35 mouse cellular contexts compared by ENCODE assay signal in genomic region chr6:20598783-20599182, GRCm38 (mm10).
A peak's percentile ranks its signal among the peaks of the same experiment; 100 is the strongest.
DNase-seq lines count a peak whose midpoint lies in the region; ATAC-seq and TF ChIP-seq lines count a peak whose summit lies in the region.
"Had no signal": no experiment of that assay in that cellular context is flagged by ENCODE, and none has a peak within 500 bp of the region (broad histone marks: within the 10 kb centered on the region; RNA-seq: fewer than 3 reads in every experiment).

No protein-coding gene starts in this region.

- no peaks in the 10 kb centered on the region for H3K4me1 ChIP-seq in heart, embryonic 11.5 days (ENCODE audit: control insufficient read depth, insufficient read depth, low read length)
- no peaks in the 10 kb centered on the region for H3K4me1 ChIP-seq in midbrain, embryonic 13.5 days (replicated peaks)
- no peaks in the 10 kb centered on the region for H3K4me1 ChIP-seq in midbrain, postnatal 0 days (ENCODE audit: insufficient read depth, low read length)
- H3K4me1 ChIP-seq in forebrain, embryonic 15.5 days, result no peaks in the 10 kb centered on the region
- H3K4me1 ChIP-seq: embryonic facial prominence, embryonic 12.5 days; heart, embryonic 10.5 days; kidney, embryonic 15.5 days; limb, embryonic 15.5 days; liver, embryonic 13.5 days; megakaryocyte, embryonic 14.5 days; neural tube, embryonic 15.5 days had no signal

- no peak overlapping the region for H3K4me2 ChIP-seq in heart, embryonic 11.5 days
- H3K4me2 ChIP-seq in midbrain, embryonic 13.5 days (replicated peaks), result no peak overlapping the region
- no peak overlapping the region for H3K4me2 ChIP-seq in midbrain, postnatal 0 days (ENCODE audit: low read depth, low read length, poor library complexity, severe bottlenecking)
- H3K4me2 ChIP-seq in forebrain, embryonic 15.5 days (replicated peaks), result no peak overlapping the region
- H3K4me2 ChIP-seq: embryonic facial prominence, embryonic 12.5 days; kidney, embryonic 15.5 days; limb, embryonic 15.5 days; liver, embryonic 13.5 days; neural tube, embryonic 15.5 days had no signal

- no peak overlapping the region for H3K27ac ChIP-seq in heart, embryonic 11.5 days (ENCODE audit: low read depth, low read length)
- no peak overlapping the region for H3K27ac ChIP-seq in midbrain, embryonic 13.5 days
- H3K27ac ChIP-seq in midbrain, postnatal 0 days (ENCODE audit: low read depth, low read length), result no peak overlapping the region
- no peak overlapping the region for H3K27ac ChIP-seq in forebrain, embryonic 15.5 days (replicated peaks)
- H3K27ac ChIP-seq: embryonic facial prominence, embryonic 12.5 days; heart, embryonic 10.5 days; kidney, embryonic 15.5 days; layer of hippocampus, adult 2 months; left cerebral cortex, adult 2 months; limb, embryonic 15.5 days; liver, embryonic 13.5 days; neural tube, embryonic 15.5 days; stomach, postnatal 0 days had no signal

- 93% methylated on average over 1 of the region's 1 CpGs for WGBS in heart, embryonic 11.5 days (ENCODE audit: insufficient replicate concordance)
- 59% methylated on average over 1 of the region's 1 CpGs for WGBS in midbrain, embryonic 13.5 days
- WGBS in midbrain, postnatal 0 days, result 47% methylated on average over 1 of the region's 1 CpGs
- 17% methylated on average over 1 of the region's 1 CpGs for WGBS in forebrain, embryonic 15.5 days

- no peak for ATAC-seq in heart, embryonic 11.5 days (replicated peaks; ENCODE audit: insufficient number of reproducible peaks, low FRiP score, low TSS enrichment)
- ATAC-seq in midbrain, embryonic 13.5 days, result peak; percentile 76; the same call in 1 of the 2 replicates
- ATAC-seq in midbrain, postnatal 0 days (ENCODE audit: low FRiP score), result no peak
- ATAC-seq in forebrain, embryonic 15.5 days (replicated peaks), result peak; percentile 81
- ATAC-seq: hindbrain, embryonic 16.5 days; lung, postnatal 0 days; Patski had no signal

- no peaks in the 10 kb centered on the region for H3K9me3 ChIP-seq in heart, embryonic 11.5 days (replicated peaks; ENCODE audit: control insufficient read depth, low read length)
- no peaks in the 10 kb centered on the region for H3K9me3 ChIP-seq in midbrain, embryonic 13.5 days
- no peaks in the 10 kb centered on the region for H3K9me3 ChIP-seq in midbrain, postnatal 0 days (ENCODE audit: low read length)
- no peaks in the 10 kb centered on the region for H3K9me3 ChIP-seq in forebrain, embryonic 15.5 days
- H3K9me3 ChIP-seq: embryonic facial prominence, embryonic 12.5 days; G1E; heart, embryonic 10.5 days; kidney, embryonic 15.5 days; limb, embryonic 15.5 days; liver, embryonic 13.5 days; megakaryocyte, embryonic 14.5 days; neural tube, embryonic 15.5 days had no signal

- peak; percentile 49 for DNase-seq in heart, adult 11 months
- no peak for DNase-seq in midbrain, postnatal 0 days (ENCODE audit: low spot score)
- peak; percentile 75 for DNase-seq in brain, embryonic 14.5 days (ENCODE audit: low read depth)
- no peak for DNase-seq in frontal cortex, postnatal 36 days (ENCODE audit: low spot score in 2 of 2)
- DNase-seq: adrenal gland, postnatal 10 days; cerebellum, adult 11 months; cerebellum, adult 9-10 months; cerebellum, postnatal 36 days; gastrocnemius, postnatal 10 days; heart, postnatal 36 days; kidney, adult 18-20 months; kidney, postnatal 25 days; liver, embryonic 13.5 days; lung, adult 18-20 months; lung, postnatal 4 days; right cerebral cortex, adult 18-20 months; right cerebral cortex, postnatal 4 days; thymus, adult 18-20 months; thymus, postnatal 25 days had no signal

- TF ChIP-seq POLR2A in brain, embryonic 14.5 days (IDR thresholded peaks at IDR 0.05; ENCODE audit: borderline replicate concordance, extremely low read depth, insufficient read depth, insufficient read length, poor library complexity, severe bottlenecking), result no peak

- no peak overlapping the region for H3K4me3 ChIP-seq in heart, embryonic 11.5 days (ENCODE audit: low read depth, low read length)
- no peak overlapping the region for H3K4me3 ChIP-seq in midbrain, embryonic 13.5 days (replicated peaks)
- no peak overlapping the region for H3K4me3 ChIP-seq in midbrain, postnatal 0 days (ENCODE audit: low read depth, low read length)
- H3K4me3 ChIP-seq in forebrain, embryonic 15.5 days, result no peak overlapping the region
- H3K4me3 ChIP-seq: embryonic facial prominence, embryonic 12.5 days; heart, embryonic 10.5 days; kidney, embryonic 15.5 days; layer of hippocampus, adult 2 months; left cerebral cortex, adult 2 months; limb, embryonic 15.5 days; liver, embryonic 13.5 days; megakaryocyte, embryonic 14.5 days; neural tube, embryonic 15.5 days had no signal

- H3K36me3 ChIP-seq in heart, embryonic 11.5 days (ENCODE audit: control insufficient read depth, insufficient read depth, low read length), result no peaks in the 10 kb centered on the region
- H3K36me3 ChIP-seq in midbrain, embryonic 13.5 days, result no peaks in the 10 kb centered on the region
- H3K36me3 ChIP-seq in midbrain, postnatal 0 days (ENCODE audit: insufficient read depth, low read length), result no peaks in the 10 kb centered on the region
- no peaks in the 10 kb centered on the region for H3K36me3 ChIP-seq in forebrain, embryonic 15.5 days
- H3K36me3 ChIP-seq: embryonic facial prominence, embryonic 12.5 days; G1E; heart, embryonic 10.5 days; kidney, embryonic 15.5 days; limb, embryonic 15.5 days; liver, embryonic 13.5 days; neural tube, embryonic 15.5 days had no signal

- no peak overlapping the region for H3K9ac ChIP-seq in heart, embryonic 11.5 days (ENCODE audit: low read depth, low read length)
- no peak overlapping the region for H3K9ac ChIP-seq in midbrain, embryonic 13.5 days (replicated peaks)
- no peak overlapping the region for H3K9ac ChIP-seq in midbrain, postnatal 0 days (replicated peaks; ENCODE audit: low read length, poor library complexity, severe bottlenecking)
- no peak overlapping the region for H3K9ac ChIP-seq in forebrain, embryonic 15.5 days (replicated peaks)
- H3K9ac ChIP-seq: embryonic facial prominence, embryonic 12.5 days; kidney, embryonic 15.5 days; limb, embryonic 15.5 days; liver, embryonic 13.5 days; neural tube, embryonic 15.5 days had no signal

- H3K27me3 ChIP-seq in heart, embryonic 11.5 days (ENCODE audit: control insufficient read depth, insufficient read depth, low read length), result no peaks in the 10 kb centered on the region
- no peaks in the 10 kb centered on the region for H3K27me3 ChIP-seq in midbrain, embryonic 13.5 days
- no peaks in the 10 kb centered on the region for H3K27me3 ChIP-seq in midbrain, postnatal 0 days (ENCODE audit: insufficient read depth, low read length)
- H3K27me3 ChIP-seq in forebrain, embryonic 15.5 days, result no peaks in the 10 kb centered on the region
- H3K27me3 ChIP-seq: embryonic facial prominence, embryonic 12.5 days; kidney, embryonic 15.5 days; limb, embryonic 15.5 days; liver, embryonic 13.5 days; megakaryocyte, embryonic 14.5 days; neural tube, embryonic 15.5 days; Patski had no signal

- no peak for TF ChIP-seq CTCF in midbrain, postnatal 0 days (IDR thresholded peaks at IDR 0.05)
- no peak for TF ChIP-seq CTCF in brain, embryonic 14.5 days (IDR thresholded peaks at IDR 0.05; ENCODE audit: borderline replicate concordance, extremely low read depth, insufficient read depth, insufficient read length)

Comparison
In these comparisons a context has a peak if more than half of its experiments do, and no peak if none do; other contexts are left out.
1. ATAC-seq: peak in midbrain, embryonic 13.5 days (single experiment) and forebrain, embryonic 15.5 days (single experiment); none in heart, embryonic 11.5 days (single experiment) and midbrain, postnatal 0 days (single experiment).
2. DNase-seq: peak in heart, adult 11 months (single experiment) and brain, embryonic 14.5 days (single experiment); none in midbrain, postnatal 0 days (single experiment) and frontal cortex, postnatal 36 days (0 of 2).